Mouse (Mus musculus) liver, adult 2 months (tissue): ENCODE measurements around the gene Htr6.

Experiments
- CTCF ChIP-seq: fragments of 200-500 bp; IDR thresholded peaks from 2 replicates; pipeline ENCODE4 v1.5.1; 2011; ENCODE audit warnings: low read depth, low read length, control low read depth
- POLR2A ChIP-seq: fragments of 200-500 bp; IDR thresholded peaks from 2 replicates; pipeline ENCODE4 v1.6.1; 2011; ENCODE audit warnings: low read length, control low read depth; ENCODE audit not compliant: insufficient read depth; ENCODE audit errors: extremely low read depth

DNA sequence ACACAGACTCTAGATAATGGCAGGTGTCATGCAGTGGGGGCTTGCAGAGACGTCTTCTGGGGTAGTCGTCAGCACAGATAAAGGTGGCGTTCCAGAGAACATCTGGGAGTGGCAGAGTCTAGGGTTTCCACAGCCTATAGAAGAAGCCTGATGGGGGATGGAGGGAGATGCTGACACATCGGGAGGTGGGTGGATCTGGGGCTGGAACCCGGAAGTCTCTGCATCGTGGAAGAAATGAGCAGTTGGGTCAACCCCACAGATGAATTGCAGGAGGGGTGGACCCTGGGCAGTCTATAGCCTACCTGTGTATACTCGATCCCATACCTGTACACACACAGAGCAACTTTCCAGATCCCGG, 41.4 kb downstream of the Htr6 start:
- TF ChIP-seq POLR2A (no peak), CTCF (no peak)
